Mouse (Mus musculus): ENCODE data around the gene Gm10031.

- TF ChIP-seq CTCF (IDR thresholded peaks at IDR 0.05; ENCODE audit: control insufficient read depth, insufficient read depth, insufficient read length) (no peak), MAX (IDR thresholded peaks at IDR 0.05) (no peak), CEBPB (IDR thresholded peaks at IDR 0.05; ENCODE audit: low read depth) (no peak), USF1 (IDR thresholded peaks at IDR 0.05; ENCODE audit: low read depth) (no peak), MYOG (IDR thresholded peaks at IDR 0.05; ENCODE audit: control insufficient read depth, extremely low read depth, insufficient read length) (no peak), MYOD1 (IDR thresholded peaks at IDR 0.05; ENCODE audit: control insufficient read depth, insufficient read length, low read depth) (no peak)
Measured at GRCm38 (mm10) chr1:156487498-156487897, 36.3 kb upstream of the Gm10031 start.

All from C2C12 (cell line).